Mouse (Mus musculus): Measurements from ENCODE around the gene Lbh.

- TF ChIP-seq CTCF (IDR thresholded peaks at IDR 0.05; ENCODE audit: low read depth, low read length), result no peak
- no peak for TF ChIP-seq POLR2A (IDR thresholded peaks at IDR 0.05; ENCODE audit: insufficient read depth, low read length)
These were observed 54.9 kb downstream of the Lbh start for GRCm38 (mm10) chr17:72973041-72973440.

Measured in ES-Bruce4 (cell line).